Mouse (Mus musculus) megakaryocyte, embryonic 14.5 days (primary cell): ENCODE data around the gene Cdh24.

Source experiments
- FLI1 ChIP-seq: IDR thresholded peaks from 2 replicates; pipeline ENCODE4 v1.6.1; 2012; ENCODE audit warnings: low read length, inconsistent platforms, mixed read lengths
- GATA1 ChIP-seq: IDR thresholded peaks from 3 replicates; pipeline ENCODE4 v1.6.1; 2012; ENCODE audit warnings: mixed read lengths, low read length, inconsistent platforms, borderline replicate concordance

- TF ChIP-seq GATA1, result no peak
- no peak for TF ChIP-seq FLI1
These were observed 44.1 kb downstream of the Cdh24 start for GRCm38 (mm10) chr14:54597084-54597483.
